Mouse (Mus musculus) lung, postnatal 0 days (tissue): Measurements from ENCODE around the gene Mmp14. TPM values are rescaled to one million over a fixed set of nuclear protein-coding genes. Genes with fewer than 3 reads are reported as not detected.
A peak's percentile ranks its signal among the peaks of the same experiment; 100 is the strongest.

ENCODE experiments used
- ATAC-seq: fragments of 200-750 bp; cut with Nextera tagmentation; 2 replicates; pipeline ENCODE4 v1.8.0; 2017; ENCODE audit warnings: moderate library complexity
- DNase-seq: peaks from one replicate; pipeline ENCODE4 v3.0.0-alpha.2; 2016; ENCODE audit warnings: low spot score
- H3K27ac ChIP-seq: fragments of 300-500 bp; sonication (generic); 2 replicates; pipeline ENCODE4 v1.5.1; 2014; ENCODE audit warnings: antibody characterized with exemption, mild to moderate bottlenecking, low read length, mixed read lengths
- H3K27me3 ChIP-seq: fragments of 300-500 bp; sonication (generic); replicated peaks from 2 replicates; pipeline ENCODE4 v1.6.1; 2014; ENCODE audit warnings: low read length, mixed read lengths; ENCODE audit not compliant: insufficient read depth
- H3K36me3 ChIP-seq: fragments of 300-500 bp; sonication (generic); 2 replicates; pipeline ENCODE4 v1.6.1; 2014; ENCODE audit warnings: low read length, mixed read lengths; ENCODE audit not compliant: insufficient read depth
- H3K4me1 ChIP-seq: fragments of 300-500 bp; sonication (generic); 2 replicates; pipeline ENCODE4 v1.6.1; 2014; ENCODE audit warnings: antibody characterized with exemption, low read depth, low read length, mixed read lengths; ENCODE audit not compliant: insufficient read depth
- H3K4me2 ChIP-seq: fragments of 300-500 bp; sonication (generic); replicated peaks from 2 replicates; pipeline ENCODE4 v1.6.1; 2014; ENCODE audit warnings: low read depth, mild to moderate bottlenecking, low read length, moderate library complexity, mixed read lengths
- H3K4me3 ChIP-seq: fragments of 300-500 bp; sonication (generic); 2 replicates; pipeline ENCODE4 v1.5.1; 2014; ENCODE audit warnings: low read depth, low read length
- H3K9ac ChIP-seq: fragments of 300-500 bp; sonication (generic); replicated peaks from 2 replicates; pipeline ENCODE4 v1.6.1; 2014; ENCODE audit warnings: low read depth, mild to moderate bottlenecking
- H3K9me3 ChIP-seq: fragments of 300-500 bp; sonication (generic); 2 replicates; pipeline ENCODE4 v1.6.1; 2016; ENCODE audit warnings: low read length, mixed read lengths
- CTCF ChIP-seq: IDR thresholded peaks from 2 replicates; pipeline ENCODE4 v1.5.1; 2016; ENCODE audit warnings: antibody characterized with exemption, mild to moderate bottlenecking
- EP300 ChIP-seq: IDR thresholded peaks from 2 replicates; pipeline ENCODE4 v1.6.1; 2016; ENCODE audit warnings: antibody characterized with exemption, mild to moderate bottlenecking, control low read depth
- WGBS: fragments of 180-500 bp; shearing (Covaris S2); extraction: QIAGEN DNeasy Blood & Tissue Kit; methylation state at CpG from one replicate; pipeline ENCODE4 v1.1.7; 2014; 5-methylcytosine and 5-hydroxymethylcytosine counted together
- polyA plus RNA-seq: library from polyadenylated mRNA; unstranded; fragments of >200 nt; fragmentation: Nextera tagmentation; extraction: Ambion mirVana; gene quantifications from 2 replicates; pipeline ENCODE4 v1.2.1, GENCODE M21; 2015

Gene Mmp14
- polyA plus RNA-seq, 1 experiment from 2014 or later = 155 TPM

DNA sequence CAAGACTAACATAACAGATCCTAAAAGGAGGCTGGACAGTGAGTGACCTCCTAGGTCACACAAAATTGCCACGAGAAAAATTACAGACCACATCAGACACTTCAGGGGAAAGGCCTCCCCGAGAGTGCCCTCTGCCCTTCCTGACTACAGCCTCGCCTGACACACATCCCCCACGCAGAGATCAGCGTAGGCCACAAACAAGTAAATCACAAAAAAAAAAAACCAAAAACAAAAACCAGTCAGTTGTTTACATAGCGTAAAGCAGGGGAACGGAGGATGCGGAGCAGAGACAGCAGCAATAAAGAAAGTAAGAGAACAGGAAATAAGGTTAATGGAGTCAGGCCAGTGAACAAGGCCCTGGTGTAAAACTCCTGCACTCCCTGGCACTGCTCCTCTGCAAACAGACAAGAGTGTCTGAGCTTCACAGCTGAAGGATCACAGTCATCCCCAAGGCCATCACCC lies 32.5 kb upstream of the Mmp14 start:
- TF ChIP-seq EP300 (no peak), CTCF (no peak)
- no peaks in the 10 kb centered on the region for H3K4me1 ChIP-seq
- H3K4me3 ChIP-seq = no peak overlapping the region
- H3K9me3 ChIP-seq = no peaks in the 10 kb centered on the region
- 0 out of 2 replicates have a peak overlapping the region, but pooled peaks have one; percentile 6 for H3K9ac ChIP-seq
- no peak for ATAC-seq
- no peak overlapping the region for H3K27ac ChIP-seq
- H3K36me3 ChIP-seq = no peaks in the 10 kb centered on the region
- no peak overlapping the region for H3K4me2 ChIP-seq
- no peaks in the 10 kb centered on the region for H3K27me3 ChIP-seq
- 48% methylated on average over 8 of the region's 8 CpGs for WGBS
- DNase-seq = no peak

DNA sequence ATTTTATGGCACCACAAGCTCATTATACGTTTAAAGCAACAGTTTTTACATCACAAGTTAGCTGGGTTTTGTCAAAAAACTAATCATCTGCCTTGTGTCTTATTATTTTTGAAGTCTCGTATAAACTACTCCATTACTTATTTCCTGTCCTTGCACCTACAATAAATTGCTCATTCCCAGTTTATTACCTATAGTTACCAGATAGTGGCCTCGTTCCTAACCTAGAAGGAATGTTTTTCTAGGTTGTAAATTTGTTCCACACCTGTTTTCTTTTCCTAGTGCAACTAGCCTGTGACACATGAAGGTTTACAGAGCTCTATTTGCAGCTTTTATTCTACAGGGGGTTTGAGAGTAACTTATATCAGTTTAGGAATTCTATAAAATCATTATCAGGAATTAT lies 29.7 kb upstream of the Mmp14 start:
- Histone ChIP-seq H3K9ac (no peak overlapping the region), H3K4me3 (no peak overlapping the region), H3K4me2 (no peak overlapping the region), H3K4me1 (no peaks in the 10 kb centered on the region), H3K9me3 (no peaks in the 10 kb centered on the region), H3K27me3 (no peaks in the 10 kb centered on the region), H3K27ac (no peak overlapping the region), H3K36me3 (no peaks in the 10 kb centered on the region)
- WGBS = 55% methylated on average over 3 of the region's 3 CpGs
- ATAC-seq (no peak), DNase-seq (no peak)
- no peak for TF ChIP-seq CTCF
- no peak for TF ChIP-seq EP300

- Histone ChIP-seq H3K4me2 (no peak overlapping the region), H3K4me1 (peaks cover 21% of the 10 kb centered on the region; the same call in 1 of the 2 replicates), H3K4me3 (no peak overlapping the region), H3K27ac (peak overlapping the region; percentile 92; the same call in 1 of the 2 replicates), H3K9ac (no peak overlapping the region), H3K27me3 (no peaks in the 10 kb centered on the region), H3K36me3 (no peaks in the 10 kb centered on the region), H3K9me3 (no peaks in the 10 kb centered on the region)
- WGBS = 88% methylated on average over 25 of the region's 25 CpGs
- no peak for ATAC-seq
- TF ChIP-seq CTCF = peak; percentile 46
- TF ChIP-seq EP300 = no peak
- no peak for DNase-seq
Measured at GRCm38 (mm10) chr14:54408336-54409056, 22.9 kb upstream of the Mmp14 start.

DNA sequence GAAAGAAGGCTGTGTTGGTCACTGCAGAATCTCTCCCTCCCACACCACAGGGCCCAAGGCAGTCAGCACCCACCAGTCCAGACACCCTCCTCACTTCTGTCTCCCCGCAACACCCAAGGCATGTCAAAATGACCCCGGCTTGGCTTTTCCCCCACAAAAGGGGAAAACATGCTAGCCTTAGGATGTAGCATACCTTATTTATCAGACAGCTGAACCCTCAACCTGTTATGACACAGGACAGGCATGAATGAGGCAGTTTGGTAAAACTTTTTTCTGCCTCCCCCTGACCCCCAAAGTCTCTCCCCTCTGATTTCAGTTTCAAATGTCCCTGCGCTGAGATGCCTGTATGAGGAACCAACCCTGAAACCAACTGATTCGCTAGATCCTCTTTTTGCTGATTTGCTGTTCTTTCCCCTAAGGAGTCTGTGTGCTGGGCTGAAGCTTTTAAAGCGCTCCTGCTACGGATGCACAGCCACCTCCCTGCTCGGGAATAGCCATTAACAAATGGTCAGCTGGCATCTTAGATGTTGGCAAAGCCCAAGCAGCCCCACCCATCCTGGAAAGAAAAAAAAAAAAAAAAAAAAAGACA lies 22.3 kb upstream of the Mmp14 start:
- peak; percentile 11 for ATAC-seq
- peak overlapping the region; percentile 49 for H3K4me2 ChIP-seq
- no peaks in the 10 kb centered on the region for H3K9me3 ChIP-seq
- H3K9ac ChIP-seq = no peak overlapping the region
- no peaks in the 10 kb centered on the region for H3K27me3 ChIP-seq
- peaks cover 28% of the 10 kb centered on the region for H3K4me1 ChIP-seq
- DNase-seq = peak; percentile 40
- TF ChIP-seq CTCF (no peak), EP300 (no peak; the same call in 1 of the 2 replicates)
- peak overlapping the region; percentile 92; the same call in 1 of the 2 replicates for H3K27ac ChIP-seq
- H3K4me3 ChIP-seq = no peak overlapping the region
- WGBS = 68% methylated on average over 7 of the region's 7 CpGs
- no peaks in the 10 kb centered on the region for H3K36me3 ChIP-seq

DNA sequence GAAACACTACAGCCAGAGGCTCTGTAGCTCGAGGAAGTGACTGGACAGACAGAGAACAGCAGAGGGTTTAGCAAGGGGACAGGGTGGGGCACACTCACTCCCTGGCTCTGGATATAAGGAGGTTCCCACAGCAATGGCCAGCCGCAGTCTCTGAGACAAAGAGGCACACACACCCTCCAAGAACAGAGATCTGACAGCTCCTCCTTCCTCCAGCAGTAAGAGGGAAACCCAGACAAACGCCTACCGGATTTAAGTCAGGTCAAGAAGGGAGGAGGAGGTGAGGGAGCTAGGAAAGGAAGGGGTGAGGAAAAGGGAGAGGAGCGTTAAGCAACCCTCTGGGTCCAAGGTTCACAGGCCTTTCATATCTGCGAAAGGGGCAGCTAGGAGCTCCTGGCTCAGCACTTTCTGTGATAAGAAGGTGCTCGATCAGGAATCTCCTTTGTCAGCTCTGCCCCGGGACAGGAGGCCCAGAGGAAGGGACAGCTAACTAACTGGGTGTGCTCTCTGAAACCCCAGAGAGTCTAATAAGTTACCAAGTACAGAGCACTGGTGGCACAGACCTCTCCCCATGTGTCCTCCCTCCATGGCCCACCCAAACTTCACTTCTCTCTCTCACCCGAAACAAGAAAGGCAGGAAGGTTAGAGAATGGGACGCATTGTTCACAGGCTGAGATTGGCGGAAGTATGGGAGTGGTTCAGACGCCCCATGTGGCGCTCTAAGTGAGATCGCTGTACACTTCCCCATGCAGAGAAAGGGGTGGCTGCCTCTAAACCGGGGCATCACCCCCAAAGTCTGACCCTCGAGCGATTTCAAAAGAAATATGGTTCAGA lies 21.2 kb upstream of the Mmp14 start:
- TF ChIP-seq CTCF (peak; percentile 24), EP300 (no peak)
- Histone ChIP-seq H3K4me3 (peak overlapping the region; percentile 12; the same call in 1 of the 2 replicates), H3K9ac (peak overlapping the region; percentile 34; the same call in 1 of the 2 replicates), H3K27ac (peak overlapping the region; percentile 92), H3K4me1 (peaks cover 30% of the 10 kb centered on the region), H3K36me3 (no peaks in the 10 kb centered on the region), H3K4me2 (peak overlapping the region; percentile 49), H3K27me3 (no peaks in the 10 kb centered on the region), H3K9me3 (no peaks in the 10 kb centered on the region)
- WGBS = 16% methylated on average over 17 of the region's 17 CpGs
- ATAC-seq = peak; percentile 81
- DNase-seq = peak; percentile 85
